13 mouse cellular contexts compared by ENCODE assay signal in the genomic region with DNA sequence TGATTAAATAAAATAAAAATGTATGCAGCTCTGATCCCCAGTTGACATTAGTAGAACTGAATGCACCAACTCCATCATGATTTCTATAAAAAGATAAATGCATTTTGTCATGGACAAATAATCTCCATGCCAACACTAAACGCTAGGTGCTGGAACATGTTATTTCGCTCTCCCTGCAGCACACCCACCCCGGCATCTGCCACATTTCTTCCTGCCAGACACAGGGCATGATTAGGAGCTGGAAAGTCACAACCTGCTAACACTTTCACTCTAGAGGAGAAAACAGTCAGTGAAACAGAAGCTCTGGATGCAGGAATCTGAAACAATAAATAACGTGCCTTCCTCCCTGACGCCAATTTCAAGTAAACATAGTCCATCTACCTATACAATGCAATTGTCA.
DNase-seq lines count a peak whose midpoint lies in the region; TF ChIP-seq lines count a peak whose summit lies in the region.
"Had no signal": no experiment of that assay in that cellular context is flagged by ENCODE, and none has a peak within 500 bp of the region (broad histone marks: within the 10 kb centered on the region; RNA-seq: fewer than 3 reads in every experiment).

No protein-coding gene starts in this region.

- no peak for TF ChIP-seq CTCF in brain, embryonic 14.5 days (IDR thresholded peaks at IDR 0.05; ENCODE audit: borderline replicate concordance, extremely low read depth, insufficient read depth, insufficient read length)

- DNase-seq in frontal cortex, postnatal 36 days (ENCODE audit: low spot score in 2 of 2): peak; percentile 26 to 39
- no peak for DNase-seq in frontal cortex, postnatal 25 days (ENCODE audit: low spot score in 2 of 2)
- peak; percentile 70 for DNase-seq in brain, embryonic 14.5 days (ENCODE audit: low read depth)
- peak; percentile 80 for DNase-seq in cerebellum, adult 9-10 months
- DNase-seq in layer of hippocampus, adult 9-11 months: peak; percentile 82
- no peak for DNase-seq in adrenal gland, adult 2 months
- no peak for DNase-seq in thymus, postnatal 4 days
- no peak for DNase-seq in heart, embryonic 10.5 days (ENCODE audit: low spot score)
- DNase-seq: heart, postnatal 14 days; liver; thymus, postnatal 36 days had no signal

- no peaks in the 10 kb centered on the region for H3K27me3 ChIP-seq in heart, embryonic 10.5 days (ENCODE audit: insufficient read depth, poor library complexity, severe bottlenecking)
- H3K27me3 ChIP-seq: lung, embryonic 15.5 days had no signal

- WGBS in heart, embryonic 10.5 days: 82% methylated on average over 5 of the region's 5 CpGs

- H3K4me1 ChIP-seq in heart, embryonic 10.5 days: no peaks in the 10 kb centered on the region
- H3K4me1 ChIP-seq: lung, embryonic 15.5 days had no signal

- H3K9me3 ChIP-seq in heart, embryonic 10.5 days: no peaks in the 10 kb centered on the region
- H3K9me3 ChIP-seq: lung, embryonic 15.5 days had no signal

- no peak for TF ChIP-seq POLR2A in brain, embryonic 14.5 days (IDR thresholded peaks at IDR 0.05; ENCODE audit: borderline replicate concordance, extremely low read depth, insufficient read depth, insufficient read length, poor library complexity, severe bottlenecking)

- H3K27ac ChIP-seq in heart, embryonic 10.5 days: no peak overlapping the region
- H3K27ac ChIP-seq: kidney, postnatal 0 days; lung, embryonic 15.5 days had no signal

- H3K36me3 ChIP-seq in heart, embryonic 10.5 days: no peaks in the 10 kb centered on the region
- H3K36me3 ChIP-seq: lung, embryonic 15.5 days had no signal

- H3K4me3 ChIP-seq in heart, embryonic 10.5 days: no peak overlapping the region
- H3K4me3 ChIP-seq: lung, embryonic 15.5 days had no signal

Comparison
In these comparisons a context has a peak if more than half of its experiments do, and no peak if none do; other contexts are left out.
1. DNase-seq: peak in frontal cortex, postnatal 36 days (2 of 2), brain, embryonic 14.5 days (single experiment), cerebellum, adult 9-10 months (single experiment) and layer of hippocampus, adult 9-11 months (single experiment); none in frontal cortex, postnatal 25 days (0 of 2), adrenal gland, adult 2 months (single experiment), thymus, postnatal 4 days (single experiment) and heart, embryonic 10.5 days (single experiment).